Mouse (Mus musculus): ENCODE measurements around the gene Pik3r1.

- no peak for TF ChIP-seq CTCF (IDR thresholded peaks at IDR 0.05; ENCODE audit: extremely low read depth, insufficient read depth, insufficient read length, insufficient replicate concordance)
- no peak for TF ChIP-seq POLR2A (IDR thresholded peaks at IDR 0.05; ENCODE audit: low read depth, low read length)
Measured at GRCm38 (mm10) chr13:101811882-101812281, 43.9 kb upstream of the Pik3r1 start.

All from spleen, adult 2 months (tissue).